Mouse (Mus musculus): ENCODE results near the gene Glyctk.

DNA sequence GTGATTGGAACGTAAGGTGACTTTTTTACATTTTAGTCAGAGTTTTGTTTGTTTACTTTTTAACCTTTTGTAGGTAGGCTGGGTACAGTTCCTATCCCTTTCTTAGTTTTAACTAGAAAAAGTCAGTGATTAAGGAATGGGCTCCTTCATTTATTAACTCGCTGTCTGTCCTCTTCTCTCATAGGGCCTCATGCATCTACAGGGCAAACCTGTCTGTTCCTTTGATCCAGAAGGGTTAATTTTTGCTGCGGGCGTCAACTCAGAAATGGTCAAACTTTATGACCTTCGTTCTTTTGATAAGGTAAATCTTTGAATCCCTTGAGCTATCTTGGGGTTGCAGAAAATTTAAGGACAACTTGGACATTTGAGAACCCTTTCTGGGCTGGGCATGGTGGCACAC is 26.1 kb upstream of the Glyctk start:
- TF ChIP-seq GATA1 (IDR thresholded peaks at IDR 0.05; ENCODE audit: borderline replicate concordance, low read length) (no peak), FLI1 (IDR thresholded peaks at IDR 0.05; ENCODE audit: low read length) (no peak)
